Mouse (Mus musculus) large intestine, adult 2 months (tissue): ENCODE results near the gene Hmgcr. TPM values are rescaled to one million over a fixed set of nuclear protein-coding genes. Genes with fewer than 3 reads are reported as not detected.

Experiments
- DNase-seq: peaks from one replicate; pipeline ENCODE4 v3.0.0-alpha.2; 2012; ENCODE audit warnings: low read depth, low spot score
- WGBS: fragments of 180-500 bp; shearing (Covaris S2); methylation state at CpG from one replicate; pipeline ENCODE4 v1.1.7; 2018; 5-methylcytosine and 5-hydroxymethylcytosine counted together
- polyA plus RNA-seq: library from polyadenylated mRNA; depleted of rRNA; stranded (reverse); fragments of >200 nt; gene quantifications from 2 replicates; pipeline ENCODE4 v1.2.3, GENCODE M21; 2012; rRNA removed

Gene Hmgcr
- polyA plus RNA-seq, result 26.5 and 34.1 TPM in 2 replicates

GRCm38 (mm10) chr13:96670406-96671077, at the start of gene Hmgcr:
TSS of gene Hmgcr (minus strand) at chr13:96670936.
- DNase-seq, result peak; percentile 87
- under 1% methylated on average over 70 of the region's 70 CpGs for WGBS

GRCm38 (mm10) chr13:96720003-96720402, 49.3 kb upstream of the Hmgcr start:
- DNase-seq, result no peak
- 73% methylated on average over 2 of the region's 2 CpGs for WGBS

- no peak for DNase-seq
- 62% methylated on average over 1 of the region's 1 CpGs for WGBS
These were observed 47.1 kb upstream of the Hmgcr start for GRCm38 (mm10) chr13:96717821-96718220.

- no peak for DNase-seq
- WGBS, result 78% methylated on average over 2 of the region's 2 CpGs
These were observed 45.6 kb upstream of the Hmgcr start for GRCm38 (mm10) chr13:96716311-96716710.

GRCm38 (mm10) chr13:96709269-96710233, 38.8 kb upstream of the Hmgcr start:
- 73% methylated on average over 8 of the region's 8 CpGs for WGBS
- DNase-seq, result no peak

GRCm38 (mm10) chr13:96702567-96703278, 32.0 kb upstream of the Hmgcr start:
- WGBS, result 64% methylated on average over 9 of the region's 9 CpGs

GRCm38 (mm10) chr13:96697805-96698586, 27.3 kb upstream of the Hmgcr start:
- 52% methylated on average over 8 of the region's 8 CpGs for WGBS
- DNase-seq, result no peak

More at GRCm38 (mm10) chr13:96702567-96703278, 32.0 kb upstream of the Hmgcr start:
- DNase-seq, result no peak

- WGBS, result 88% methylated on average over 2 of the region's 2 CpGs
- no peak for DNase-seq
These were observed 24.7 kb upstream of the Hmgcr start for GRCm38 (mm10) chr13:96695428-96695827.

- WGBS, result 89% methylated on average over 5 of the region's 5 CpGs
These were observed 19.2 kb upstream of the Hmgcr start for GRCm38 (mm10) chr13:96689901-96690300.

GRCm38 (mm10) chr13:96687261-96687660, 16.5 kb upstream of the Hmgcr start:
- 85% methylated on average over 9 of the region's 9 CpGs for WGBS
- no peak for DNase-seq

More at GRCm38 (mm10) chr13:96689901-96690300, 19.2 kb upstream of the Hmgcr start:
- DNase-seq, result no peak

- 78% methylated on average over 5 of the region's 5 CpGs for WGBS
- no peak for DNase-seq
These were observed 14.0 kb upstream of the Hmgcr start for GRCm38 (mm10) chr13:96684779-96685178.

GRCm38 (mm10) chr13:96681088-96681620, 10.4 kb upstream of the Hmgcr start:
- no peak for DNase-seq

GRCm38 (mm10) chr13:96680163-96681087, 9.7 kb upstream of the Hmgcr start:
- WGBS, result 70% methylated on average over 9 of the region's 9 CpGs
- no peak for DNase-seq

- no peak for DNase-seq
- 77% methylated on average over 6 of the region's 6 CpGs for WGBS
These were observed 7.9 kb upstream of the Hmgcr start for GRCm38 (mm10) chr13:96678616-96679015.

GRCm38 (mm10) chr13:96677071-96677470, 6.3 kb upstream of the Hmgcr start:
- WGBS, result 25% methylated on average over 1 of the region's 1 CpGs
- DNase-seq, result no peak

GRCm38 (mm10) chr13:96675756-96676155, 5.0 kb upstream of the Hmgcr start:
- WGBS, result 80% methylated on average over 6 of the region's 6 CpGs
- no peak for DNase-seq

- 76% methylated on average over 7 of the region's 7 CpGs for WGBS
- DNase-seq, result no peak
These were observed 3.1 kb upstream of the Hmgcr start for GRCm38 (mm10) chr13:96673817-96674216.

GRCm38 (mm10) chr13:96672276-96672675, 1.5 kb upstream of the Hmgcr start:
- no peak for DNase-seq
- 49% methylated on average over 6 of the region's 6 CpGs for WGBS
